Mouse (Mus musculus) neural tube, embryonic 14.5 days (tissue): Measurements from ENCODE around the gene Hdac7. TPM values are rescaled to one million over a fixed set of nuclear protein-coding genes. Genes with fewer than 3 reads are reported as not detected.

Experiments used
- ATAC-seq: fragments of 200-750 bp; cut with Nextera tagmentation; 2 replicates; pipeline ENCODE4 v1.8.0; 2017; ENCODE audit warnings: low read depth, mild to moderate bottlenecking, moderate TSS enrichment, moderate library complexity
- H3K27ac ChIP-seq: fragments of 300-500 bp; sonication (generic); 2 replicates; pipeline ENCODE4 v1.5.1; 2014; ENCODE audit warnings: low read depth, mild to moderate bottlenecking, control low read depth, low read length, moderate library complexity, mixed read lengths
- H3K27me3 ChIP-seq: fragments of 300-500 bp; sonication (generic); 2 replicates; pipeline ENCODE4 v1.6.1; 2014; ENCODE audit warnings: low read length; ENCODE audit not compliant: control insufficient read depth, insufficient read depth
- H3K36me3 ChIP-seq: fragments of 300-500 bp; sonication (generic); 2 replicates; pipeline ENCODE4 v1.6.1; 2014; ENCODE audit warnings: low read length, mixed read lengths; ENCODE audit not compliant: control insufficient read depth, insufficient read depth
- H3K4me1 ChIP-seq: fragments of 300-500 bp; sonication (generic); 2 replicates; pipeline ENCODE4 v1.6.1; 2014; ENCODE audit warnings: low read length; ENCODE audit not compliant: control insufficient read depth, insufficient read depth
- H3K4me2 ChIP-seq: fragments of 300-500 bp; sonication (generic); 2 replicates; pipeline ENCODE4 v1.6.1; 2014; ENCODE audit warnings: mild to moderate bottlenecking, low read depth, low read length, control low read depth
- H3K4me3 ChIP-seq: fragments of 300-500 bp; sonication (generic); 2 replicates; pipeline ENCODE4 v1.5.1; 2014; ENCODE audit warnings: low read depth, low read length, control low read depth, mixed read lengths
- H3K9ac ChIP-seq: fragments of 300-500 bp; sonication (generic); replicated peaks from 2 replicates; pipeline ENCODE4 v1.6.1; 2014; ENCODE audit warnings: low read depth, mild to moderate bottlenecking, control low read depth, low read length, mixed read lengths
- H3K9me3 ChIP-seq: fragments of 300-500 bp; sonication (generic); 2 replicates; pipeline ENCODE4 v1.6.1; 2016; ENCODE audit warnings: low read length; ENCODE audit not compliant: control insufficient read depth
- WGBS: fragments of 180-500 bp; shearing (Covaris S2); extraction: QIAGEN DNeasy Blood & Tissue Kit; methylation state at CpG from one replicate; pipeline ENCODE4 v1.1.7; 2014; 5-methylcytosine and 5-hydroxymethylcytosine counted together
- polyA plus RNA-seq: library from polyadenylated mRNA; unstranded; fragments of >200 nt; fragmentation: Nextera tagmentation; extraction: Ambion mirVana; gene quantifications from 2 replicates; pipeline ENCODE4 v1.2.1, GENCODE M21; 2014

Hdac7 gene
- polyA plus RNA-seq, 1 experiment from 2014 or later: 28.7 TPM

DNA sequence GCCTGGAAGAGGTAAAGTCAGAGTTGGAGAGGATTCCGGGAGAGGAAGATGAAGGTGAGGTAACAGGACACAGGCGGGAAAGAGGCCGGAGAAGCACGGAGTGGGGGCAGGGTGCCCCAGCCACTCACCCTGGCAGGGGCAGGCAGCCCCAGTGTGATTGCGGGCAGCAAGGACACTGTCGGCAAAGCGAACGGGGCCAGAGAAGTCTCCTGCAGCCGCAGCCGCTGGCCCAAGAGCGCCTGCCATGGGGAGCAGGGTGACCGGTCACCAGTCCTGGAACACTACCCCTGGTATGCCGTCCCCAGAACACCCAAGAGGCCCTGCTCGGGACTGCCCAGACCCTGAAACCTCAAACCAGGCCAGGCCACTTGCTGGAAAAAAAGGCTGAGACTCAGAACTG, 35.8 kb downstream of the Hdac7 start:
- Histone ChIP-seq H3K36me3 (peaks cover 26% of the 10 kb centered on the region), H3K9ac (no peak overlapping the region), H3K27me3 (no peaks in the 10 kb centered on the region), H3K4me1 (peaks cover 18% of the 10 kb centered on the region), H3K4me3 (no peak overlapping the region), H3K4me2 (no peak overlapping the region), H3K9me3 (no peaks in the 10 kb centered on the region), H3K27ac (no peak overlapping the region)
- ATAC-seq: no peak
- WGBS: 88% methylated on average over 14 of the region's 14 CpGs

DNA sequence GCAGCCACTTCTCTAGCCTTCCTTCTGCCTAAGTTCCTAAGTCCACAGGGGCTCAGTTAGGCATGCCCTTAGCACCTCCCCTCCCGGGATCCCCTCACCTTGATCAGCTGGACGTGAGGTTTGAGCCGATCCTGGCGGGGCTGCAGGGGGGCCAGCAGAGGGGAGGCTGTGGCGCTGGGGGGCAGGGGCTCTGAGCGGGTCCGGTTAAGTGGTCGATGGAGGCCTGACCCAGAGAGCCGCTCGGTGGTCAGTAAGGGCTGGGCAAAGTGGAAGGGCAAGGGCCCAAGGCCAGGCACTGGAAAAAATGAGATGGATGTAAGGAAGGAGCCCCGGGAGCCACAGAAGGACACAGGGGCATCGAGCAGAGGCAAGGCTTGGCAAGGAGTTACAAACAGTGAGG, 36.4 kb downstream of the Hdac7 start:
- H3K4me3 ChIP-seq: no peak overlapping the region
- WGBS: 82% methylated on average over 12 of the region's 12 CpGs
- H3K36me3 ChIP-seq: peaks cover 26% of the 10 kb centered on the region
- no peak overlapping the region for H3K27ac ChIP-seq
- H3K4me2 ChIP-seq: no peak overlapping the region
- H3K9me3 ChIP-seq: no peaks in the 10 kb centered on the region
- H3K4me1 ChIP-seq: peaks cover 11% of the 10 kb centered on the region
- ATAC-seq: no peak
- H3K27me3 ChIP-seq: no peaks in the 10 kb centered on the region
- H3K9ac ChIP-seq: no peak overlapping the region

DNA sequence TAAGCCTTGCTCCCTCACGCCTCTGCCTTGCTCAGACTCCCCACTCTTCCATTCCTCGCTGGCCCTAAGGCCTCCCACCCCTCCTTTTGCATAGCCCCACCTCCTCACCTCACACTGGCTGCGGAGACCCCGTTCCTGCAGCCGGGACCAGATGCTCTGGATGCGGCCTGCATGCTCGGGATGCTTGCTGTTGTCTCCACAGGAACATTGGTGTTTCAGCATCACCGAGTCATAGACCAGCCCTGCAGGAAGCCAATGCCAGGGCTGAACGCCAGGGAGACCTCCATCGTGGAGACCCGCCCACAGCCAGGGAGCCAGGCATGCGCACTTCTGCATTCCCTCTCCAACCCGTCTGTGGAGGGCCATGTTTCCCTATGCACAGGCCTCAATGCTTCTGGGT, 41.7 kb downstream of the Hdac7 start:
- Histone ChIP-seq H3K9ac (0 out of 2 replicates have a peak overlapping the region, but pooled peaks have one; percentile 28), H3K9me3 (no peaks in the 10 kb centered on the region), H3K36me3 (peaks cover 32% of the 10 kb centered on the region), H3K4me2 (peak overlapping the region; percentile 32), H3K4me1 (0 out of 2 replicates have a peak, but pooled peaks cover 2% of the 10 kb centered on the region), H3K4me3 (peak overlapping the region; percentile 10; the same call in 1 of the 2 replicates), H3K27me3 (no peaks in the 10 kb centered on the region), H3K27ac (peak overlapping the region; percentile 67)
- WGBS: 11% methylated on average over 13 of the region's 13 CpGs
- peak; percentile 77; the same call in 1 of the 2 replicates for ATAC-seq

DNA sequence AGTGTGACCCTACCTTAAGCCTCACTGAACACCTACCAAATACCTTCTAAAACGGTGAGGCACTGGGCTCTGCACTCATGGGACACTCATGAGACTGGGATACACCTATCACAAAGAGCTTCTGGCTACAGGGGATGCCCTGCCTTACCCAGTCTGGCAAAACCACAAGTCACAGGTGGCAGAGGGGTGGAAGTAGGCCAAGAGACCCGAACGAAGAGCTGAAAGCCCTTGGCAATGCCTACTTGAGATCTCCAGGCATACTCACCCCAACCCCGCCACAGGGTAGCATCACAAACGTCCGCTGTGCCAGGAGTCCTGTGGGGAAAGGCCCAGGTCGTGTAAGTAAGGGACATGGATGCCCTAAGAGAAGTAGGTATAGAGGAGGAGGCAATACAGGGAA, 42.5 kb downstream of the Hdac7 start:
- H3K4me3 ChIP-seq: no peak overlapping the region
- H3K27me3 ChIP-seq: no peaks in the 10 kb centered on the region
- H3K9ac ChIP-seq: no peak overlapping the region
- no peak overlapping the region for H3K27ac ChIP-seq
- no peak for ATAC-seq
- 80% methylated on average over 7 of the region's 7 CpGs for WGBS
- H3K4me1 ChIP-seq: 0 out of 2 replicates have a peak, but pooled peaks cover 2% of the 10 kb centered on the region
- no peaks in the 10 kb centered on the region for H3K9me3 ChIP-seq
- H3K36me3 ChIP-seq: peaks cover 27% of the 10 kb centered on the region
- H3K4me2 ChIP-seq: no peak overlapping the region

DNA sequence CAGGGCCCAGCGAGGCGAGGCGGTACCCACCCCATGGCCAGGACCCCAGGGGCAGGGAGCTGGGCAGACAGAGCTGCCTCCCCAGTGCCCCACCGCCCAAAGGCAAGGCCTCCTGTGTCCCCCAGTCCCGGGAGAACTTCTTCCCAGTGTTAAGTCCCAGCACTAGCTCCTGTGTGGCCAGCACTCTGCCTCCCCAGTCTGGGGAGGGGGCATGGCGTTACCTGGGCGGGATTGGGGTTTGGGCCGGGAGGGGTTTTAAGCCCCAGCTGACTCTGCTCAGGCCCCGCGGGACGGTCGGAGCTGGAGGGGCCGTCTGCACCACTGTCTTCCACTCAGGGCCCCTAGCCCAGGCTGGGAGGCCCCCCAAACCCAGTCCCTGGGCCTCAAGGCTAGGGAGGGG, 43.4 kb downstream of the Hdac7 start:
- no peak for ATAC-seq
- 91% methylated on average over 13 of the region's 13 CpGs for WGBS
- Histone ChIP-seq H3K9me3 (no peaks in the 10 kb centered on the region), H3K4me3 (no peak overlapping the region), H3K27ac (no peak overlapping the region), H3K4me2 (no peak overlapping the region), H3K4me1 (0 out of 2 replicates have a peak, but pooled peaks cover 2% of the 10 kb centered on the region), H3K9ac (no peak overlapping the region), H3K36me3 (peaks cover 27% of the 10 kb centered on the region), H3K27me3 (no peaks in the 10 kb centered on the region)

DNA sequence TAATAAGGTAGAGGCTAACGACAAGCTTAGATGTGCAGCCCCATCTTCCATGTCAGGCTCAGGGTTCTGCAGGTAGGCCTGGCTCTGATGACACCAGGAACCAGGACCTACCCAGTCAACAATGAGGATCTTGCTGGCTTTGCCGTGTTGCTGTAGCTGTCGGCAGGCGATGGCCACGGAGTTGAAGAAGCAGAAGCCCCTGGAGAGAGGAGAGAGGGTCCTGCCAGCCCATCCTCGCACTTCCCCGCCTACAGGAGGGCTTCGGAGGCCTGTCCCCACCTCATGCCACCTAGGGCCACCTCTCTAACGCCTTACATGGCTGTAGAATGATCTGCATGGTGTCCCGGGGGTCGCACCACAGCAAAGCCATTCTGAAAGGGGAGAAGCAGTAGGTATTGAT, 44.9 kb downstream of the Hdac7 start:
- ATAC-seq: no peak
- 90% methylated on average over 11 of the region's 11 CpGs for WGBS
- Histone ChIP-seq H3K4me3 (no peak overlapping the region), H3K27ac (no peak overlapping the region), H3K9me3 (no peaks in the 10 kb centered on the region), H3K27me3 (no peaks in the 10 kb centered on the region), H3K4me2 (no peak overlapping the region), H3K36me3 (peaks cover 32% of the 10 kb centered on the region), H3K9ac (no peak overlapping the region), H3K4me1 (0 out of 2 replicates have a peak, but pooled peaks cover 2% of the 10 kb centered on the region)

DNA sequence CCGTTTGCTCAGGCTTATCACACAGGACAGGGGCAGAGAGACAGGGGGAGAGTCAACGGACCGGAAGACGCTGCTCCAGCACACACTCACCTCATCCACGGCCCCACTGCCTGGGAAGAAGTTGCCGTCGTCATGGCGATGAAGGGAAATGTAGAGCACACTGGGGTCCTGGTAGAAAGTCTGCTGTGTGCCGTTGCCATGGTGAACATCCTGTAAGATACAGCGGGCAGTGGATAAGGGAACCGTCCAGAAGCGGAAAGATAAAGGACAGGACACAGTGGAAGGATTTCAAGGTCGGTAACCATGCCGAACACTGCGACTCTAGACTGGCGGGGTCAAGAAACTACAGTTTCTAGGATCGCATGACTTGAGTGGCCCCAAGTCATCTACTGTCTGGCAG, 46.2 kb downstream of the Hdac7 start:
- H3K9me3 ChIP-seq: no peaks in the 10 kb centered on the region
- ATAC-seq: peak; percentile 62; the same call in 1 of the 2 replicates
- 25% methylated on average over 17 of the region's 17 CpGs for WGBS
- H3K36me3 ChIP-seq: peaks cover 32% of the 10 kb centered on the region
- H3K4me3 ChIP-seq: no peak overlapping the region
- H3K27me3 ChIP-seq: no peaks in the 10 kb centered on the region
- 0 out of 2 replicates have a peak, but pooled peaks cover 2% of the 10 kb centered on the region for H3K4me1 ChIP-seq
- H3K9ac ChIP-seq: no peak overlapping the region
- H3K27ac ChIP-seq: no peak overlapping the region
- H3K4me2 ChIP-seq: no peak overlapping the region

DNA sequence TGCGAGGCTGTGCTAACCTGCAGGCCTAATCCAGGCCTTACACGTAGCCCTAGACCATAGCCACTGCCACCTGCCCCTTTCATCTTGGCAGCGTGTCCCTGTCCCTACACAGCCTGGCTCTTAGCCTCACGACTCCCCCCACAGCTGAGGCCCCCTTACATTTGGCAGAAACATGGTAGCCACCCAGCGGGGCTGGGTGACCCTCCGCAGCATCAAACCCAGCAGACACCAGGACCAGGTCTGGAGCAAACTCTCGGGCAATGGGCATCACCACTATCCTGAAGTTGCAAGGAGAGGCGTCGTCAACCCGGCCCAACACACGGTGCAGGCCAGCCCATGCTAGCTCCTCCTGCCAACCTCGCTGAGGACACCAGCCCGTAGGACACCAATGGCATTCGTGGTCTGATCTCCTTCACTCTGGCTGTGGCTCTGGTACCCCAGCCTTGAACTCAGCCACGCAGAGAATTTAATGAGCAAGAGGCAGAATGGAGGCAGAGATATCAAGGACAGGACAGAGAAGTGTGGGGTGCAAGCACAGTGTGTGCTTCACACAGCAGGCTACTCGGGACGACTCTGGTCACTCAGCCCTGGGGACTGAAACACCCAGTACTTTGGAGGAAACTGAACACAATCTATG, 47.5 kb downstream of the Hdac7 start:
- Histone ChIP-seq H3K36me3 (peaks cover 34% of the 10 kb centered on the region), H3K9me3 (no peaks in the 10 kb centered on the region), H3K9ac (no peak overlapping the region), H3K4me1 (0 out of 2 replicates have a peak, but pooled peaks cover 2% of the 10 kb centered on the region), H3K4me2 (no peak overlapping the region), H3K4me3 (no peak overlapping the region), H3K27me3 (no peaks in the 10 kb centered on the region), H3K27ac (no peak overlapping the region)
- WGBS: 95% methylated on average over 17 of the region's 17 CpGs
- no peak for ATAC-seq

DNA sequence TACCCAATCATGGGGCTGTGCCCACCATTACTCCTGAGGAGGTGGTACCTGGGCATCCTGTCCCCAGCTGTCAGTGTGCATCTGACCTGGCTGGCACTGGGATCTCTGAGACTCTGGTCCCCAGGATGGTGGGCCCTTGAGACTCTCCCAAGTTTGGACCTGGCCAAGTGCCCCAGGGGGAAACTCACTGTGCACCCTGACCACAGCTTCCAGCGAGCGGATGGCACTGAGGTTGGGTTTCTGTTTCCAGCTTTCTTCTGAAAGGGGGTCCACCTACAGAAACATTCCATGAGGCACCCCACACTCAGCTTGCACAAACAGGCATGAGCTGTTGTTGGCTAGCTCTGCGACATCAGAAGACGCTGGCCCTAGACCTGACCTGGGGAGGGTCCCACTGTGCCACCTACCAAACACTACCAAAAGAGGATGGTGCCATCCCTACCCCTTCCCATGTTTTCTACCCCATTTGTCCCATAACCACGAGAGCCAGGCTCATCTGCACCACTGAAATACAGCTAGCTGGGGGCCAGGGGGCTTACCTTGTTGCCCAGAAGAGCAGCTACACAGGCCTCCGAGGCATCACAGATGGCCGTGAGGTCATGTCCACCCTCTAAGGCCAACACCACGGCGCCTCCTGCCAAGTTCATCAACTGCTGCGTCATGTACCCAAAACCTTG, 48.6 kb downstream of the Hdac7 start:
- ATAC-seq: no peak
- no peak overlapping the region for H3K4me3 ChIP-seq
- H3K4me1 ChIP-seq: 0 out of 2 replicates have a peak, but pooled peaks cover 2% of the 10 kb centered on the region
- H3K4me2 ChIP-seq: no peak overlapping the region
- no peaks in the 10 kb centered on the region for H3K27me3 ChIP-seq
- peaks cover 33% of the 10 kb centered on the region for H3K36me3 ChIP-seq
- H3K27ac ChIP-seq: no peak overlapping the region
- WGBS: 96% methylated on average over 10 of the region's 10 CpGs
- H3K9me3 ChIP-seq: no peaks in the 10 kb centered on the region
- no peak overlapping the region for H3K9ac ChIP-seq
